Mouse (Mus musculus): ENCODE data around the gene Gm26620. TPM values are rescaled to one million over a fixed set of nuclear protein-coding genes. Genes with fewer than 3 reads are reported as not detected.
A peak's percentile ranks its signal among the peaks of the same experiment; 100 is the strongest.

The Gm26620 gene
- polyA plus RNA-seq, 1 experiment, result 0.06 TPM

DNA sequence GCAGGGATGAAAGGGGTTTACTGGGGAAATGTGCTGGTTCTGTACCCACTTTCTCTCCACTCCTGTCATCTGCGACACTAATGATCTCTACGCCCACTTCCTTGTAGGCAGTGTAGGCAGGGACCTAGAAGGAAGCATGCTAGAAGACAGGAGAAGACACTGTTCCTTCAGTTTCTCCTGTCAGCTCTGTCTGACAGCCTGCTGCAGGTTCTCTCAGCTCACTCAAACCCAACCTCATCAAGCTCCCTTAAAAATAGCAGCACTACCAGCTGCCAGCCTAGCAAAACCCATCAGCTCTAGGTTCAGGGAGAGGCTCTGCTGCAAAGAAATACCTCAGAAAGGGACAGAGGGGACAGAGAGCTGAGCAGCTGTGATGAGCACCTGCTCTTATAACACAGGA lies 34.9 kb upstream of the Gm26620 start:
- H3K27me3 ChIP-seq (ENCODE audit: control insufficient read depth, insufficient read depth, insufficient read length), result no peaks in the 10 kb centered on the region
- H3K36me3 ChIP-seq (ENCODE audit: control insufficient read depth, insufficient read depth), result peaks cover 52% of the 10 kb centered on the region
- H3K4me3 ChIP-seq, result no peak overlapping the region
- no peak overlapping the region for H3K4me2 ChIP-seq (ENCODE audit: low read depth)
- peaks cover 16% of the 10 kb centered on the region for H3K79me2 ChIP-seq (ENCODE audit: control insufficient read depth, insufficient read depth)
- no peak overlapping the region for H3ac ChIP-seq (ENCODE audit: control insufficient read depth, insufficient read length)
- TF ChIP-seq TCF12 (IDR thresholded peaks at IDR 0.05; ENCODE audit: insufficient read depth, poor library complexity, severe bottlenecking), result no peak
- TF ChIP-seq REST (IDR thresholded peaks at IDR 0.05; ENCODE audit: insufficient read depth, insufficient read length), result no peak
- TF ChIP-seq MAX (IDR thresholded peaks at IDR 0.05; ENCODE audit: low read depth), result no peak
- TF ChIP-seq USF1 (IDR thresholded peaks at IDR 0.05; ENCODE audit: low read depth), result no peak
- TF ChIP-seq MYOD1 (IDR thresholded peaks at IDR 0.05; ENCODE audit: control insufficient read depth in 1 of 3, insufficient read length in 2 of 3, low read depth in 2 of 3), result no peak
- TF ChIP-seq POLR2A (IDR thresholded peaks at IDR 0.05; ENCODE audit: insufficient read length, low read depth), result no peak
- TF ChIP-seq CEBPB (IDR thresholded peaks at IDR 0.05; ENCODE audit: insufficient read depth, poor library complexity, severe bottlenecking), result no peak
- TF ChIP-seq E2F4 (IDR thresholded peaks at IDR 0.05; ENCODE audit: insufficient read depth), result no peak
- no peak for TF ChIP-seq SRF (IDR thresholded peaks at IDR 0.05; ENCODE audit: control insufficient read depth, insufficient read length, low read depth)

DNA sequence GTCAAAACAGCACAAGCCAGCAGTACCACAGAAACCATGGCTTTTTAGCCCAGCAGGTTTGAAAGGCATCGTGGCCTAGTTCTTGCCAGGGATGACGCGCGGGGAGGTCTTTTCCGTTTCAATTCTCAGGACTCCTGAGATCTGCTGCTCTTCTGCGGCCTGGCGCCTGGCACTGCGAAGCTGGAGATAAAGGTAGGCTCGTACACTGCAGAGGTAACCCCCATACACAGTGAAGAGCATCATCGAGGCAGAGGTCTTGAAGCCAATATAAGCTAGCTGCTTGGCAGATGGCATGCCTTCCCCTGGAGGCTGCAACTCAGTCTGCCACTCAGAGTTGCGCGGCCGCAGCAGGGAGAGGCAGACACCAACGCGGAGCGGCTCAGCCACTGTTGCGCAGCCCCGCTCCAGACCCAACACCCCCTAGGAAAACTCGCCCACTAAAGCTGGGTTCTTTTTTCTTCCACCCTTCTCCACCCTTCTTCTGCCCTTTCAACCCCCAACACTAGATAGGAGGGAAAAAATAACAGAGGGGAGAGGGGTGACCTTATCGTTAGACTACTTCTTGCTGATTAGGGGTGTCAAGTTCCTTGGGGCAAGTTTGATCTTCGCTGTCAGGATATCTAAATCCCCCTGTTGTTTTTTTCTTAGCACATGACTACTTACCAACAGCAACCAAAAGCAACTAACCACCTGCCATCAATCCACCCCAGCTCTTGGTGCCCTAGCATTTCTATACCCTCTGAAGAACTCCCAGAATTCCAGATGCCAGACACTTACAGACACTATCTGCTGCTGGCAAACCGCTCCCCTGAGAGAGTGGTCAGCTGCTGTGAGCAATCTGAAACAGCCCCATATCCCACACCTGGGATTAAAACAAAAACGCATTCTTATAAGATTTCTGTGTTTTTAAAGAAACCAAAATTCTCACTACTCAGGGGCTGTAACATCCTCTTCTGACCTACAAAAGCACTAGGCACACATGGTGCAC lies 33.9 kb upstream of the Gm26620 start:
- Histone ChIP-seq H3K4me2 (ENCODE audit: low read depth) (no peak overlapping the region), H3K27me3 (ENCODE audit: control insufficient read depth, insufficient read depth, insufficient read length) (no peaks in the 10 kb centered on the region), H3K4me3 (no peak overlapping the region), H3K36me3 (ENCODE audit: control insufficient read depth, insufficient read depth) (peaks cover 46% of the 10 kb centered on the region), H3K79me2 (ENCODE audit: control insufficient read depth, insufficient read depth) (peaks cover 22% of the 10 kb centered on the region), H3ac (ENCODE audit: control insufficient read depth, insufficient read length) (no peak overlapping the region)
- TF ChIP-seq POLR2AphosphoS2 (IDR thresholded peaks at IDR 0.05; ENCODE audit: insufficient read length, low read depth) (no peak), SRF (IDR thresholded peaks at IDR 0.05; ENCODE audit: control insufficient read depth, insufficient read length, low read depth) (no peak)

DNA sequence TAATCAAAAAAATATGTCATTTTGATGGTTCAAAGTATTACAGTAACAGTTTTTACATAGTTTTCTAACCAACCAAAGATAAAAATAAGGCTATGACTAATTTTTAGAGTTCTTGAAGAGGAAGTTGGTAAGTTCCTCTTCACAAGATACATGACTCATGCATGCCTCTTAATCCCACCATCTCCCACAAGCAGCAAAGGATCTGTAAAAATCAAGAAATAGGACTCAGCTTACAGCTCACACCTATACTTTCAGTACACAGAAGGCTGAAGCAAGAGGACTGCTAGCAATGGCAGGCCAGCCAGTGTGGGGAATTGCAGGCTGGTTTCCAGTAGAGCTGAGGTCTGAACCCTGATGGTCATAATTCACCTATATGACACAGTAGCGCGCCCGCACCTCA lies 31.3 kb upstream of the Gm26620 start:
- H3ac ChIP-seq (ENCODE audit: control insufficient read depth, insufficient read length), result no peak overlapping the region
- TF ChIP-seq POLR2AphosphoS2 (IDR thresholded peaks at IDR 0.05; ENCODE audit: insufficient read length, low read depth) (no peak), SRF (IDR thresholded peaks at IDR 0.05; ENCODE audit: control insufficient read depth, insufficient read length, low read depth) (no peak), USF1 (IDR thresholded peaks at IDR 0.05; ENCODE audit: low read depth) (no peak), CEBPB (IDR thresholded peaks at IDR 0.05; ENCODE audit: insufficient read depth, poor library complexity, severe bottlenecking) (no peak), REST (IDR thresholded peaks at IDR 0.05; ENCODE audit: insufficient read depth, insufficient read length) (no peak), E2F4 (IDR thresholded peaks at IDR 0.05; ENCODE audit: insufficient read depth) (no peak), MAX (IDR thresholded peaks at IDR 0.05; ENCODE audit: low read depth) (no peak), TCF3 (IDR thresholded peaks at IDR 0.05; ENCODE audit: insufficient read length, low read depth) (no peak), MYOG (IDR thresholded peaks at IDR 0.05; ENCODE audit: control insufficient read depth in 1 of 3, insufficient read depth in 1 of 3, insufficient read length in 2 of 3, low read depth in 2 of 3) (no peak), TCF12 (IDR thresholded peaks at IDR 0.05; ENCODE audit: insufficient read depth, poor library complexity, severe bottlenecking) (no peak), MYOD1 (IDR thresholded peaks at IDR 0.05; ENCODE audit: control insufficient read depth in 1 of 3, insufficient read length in 2 of 3, low read depth in 2 of 3) (no peak), POLR2A (IDR thresholded peaks at IDR 0.05; ENCODE audit: insufficient read length, low read depth) (no peak)

GRCm38 (mm10) chr1:170855056-170855760 lies 29.7 kb upstream of the Gm26620 start:
- no peak overlapping the region for H3K4me3 ChIP-seq
- no peaks in the 10 kb centered on the region for H3K27me3 ChIP-seq (ENCODE audit: control insufficient read depth, insufficient read depth, insufficient read length)
- H3K36me3 ChIP-seq (ENCODE audit: control insufficient read depth, insufficient read depth), result peaks cover 29% of the 10 kb centered on the region
- H3K4me2 ChIP-seq (ENCODE audit: low read depth), result no peak overlapping the region
- peaks cover 64% of the 10 kb centered on the region for H3K79me2 ChIP-seq (ENCODE audit: control insufficient read depth, insufficient read depth)
- no peak overlapping the region for H3ac ChIP-seq (ENCODE audit: control insufficient read depth, insufficient read length)
- TF ChIP-seq USF1 (IDR thresholded peaks at IDR 0.05; ENCODE audit: low read depth), result no peak
- TF ChIP-seq REST (IDR thresholded peaks at IDR 0.05; ENCODE audit: insufficient read depth, insufficient read length), result no peak
- no peak for TF ChIP-seq POLR2A (IDR thresholded peaks at IDR 0.05; ENCODE audit: insufficient read length, low read depth)
- TF ChIP-seq TCF12 (IDR thresholded peaks at IDR 0.05; ENCODE audit: insufficient read depth, poor library complexity, severe bottlenecking), result no peak
- no peak for TF ChIP-seq MAX (IDR thresholded peaks at IDR 0.05; ENCODE audit: low read depth)
- TF ChIP-seq CEBPB (IDR thresholded peaks at IDR 0.05; ENCODE audit: insufficient read depth, poor library complexity, severe bottlenecking), result no peak
- TF ChIP-seq SRF (IDR thresholded peaks at IDR 0.05; ENCODE audit: control insufficient read depth, insufficient read length, low read depth), result no peak

More for the DNA sequence above, 31.3 kb upstream of the Gm26620 start:
- no peak overlapping the region for H3K4me3 ChIP-seq
- peaks cover 34% of the 10 kb centered on the region for H3K36me3 ChIP-seq (ENCODE audit: control insufficient read depth, insufficient read depth)
- H3K79me2 ChIP-seq (ENCODE audit: control insufficient read depth, insufficient read depth), result peaks cover 49% of the 10 kb centered on the region
- no peaks in the 10 kb centered on the region for H3K27me3 ChIP-seq (ENCODE audit: control insufficient read depth, insufficient read depth, insufficient read length)
- H3K4me2 ChIP-seq (ENCODE audit: low read depth), result peak overlapping the region; percentile 68

Data from myocyte (in vitro differentiated cells).